Mouse (Mus musculus) forebrain, embryonic 13.5 days (tissue): Measurements from ENCODE around the gene Plekha1. TPM values are rescaled to one million over a fixed set of nuclear protein-coding genes. Genes with fewer than 3 reads are reported as not detected.

Experiments used
- ATAC-seq: fragments of 200-750 bp; cut with Nextera tagmentation; 2 replicates; pipeline ENCODE4 v1.8.0; 2017
- H3K27ac ChIP-seq: fragments of 300-500 bp; sonication (generic); 2 replicates; pipeline ENCODE4 v1.5.1; 2015; ENCODE audit warnings: inconsistent platforms, mild to moderate bottlenecking, moderate library complexity
- H3K27me3 ChIP-seq: fragments of 300-500 bp; sonication (generic); 2 replicates; pipeline ENCODE4 v1.6.1; 2015; ENCODE audit warnings: mild to moderate bottlenecking, inconsistent platforms
- H3K36me3 ChIP-seq: fragments of 300-500 bp; sonication (generic); 2 replicates; pipeline ENCODE4 v1.6.1; 2015; ENCODE audit warnings: mild to moderate bottlenecking, inconsistent platforms; ENCODE audit not compliant: poor library complexity, severe bottlenecking
- H3K4me1 ChIP-seq: fragments of 300-500 bp; sonication (generic); 2 replicates; pipeline ENCODE4 v1.6.1; 2015; ENCODE audit warnings: inconsistent platforms
- H3K4me2 ChIP-seq: fragments of 300-500 bp; sonication (generic); 2 replicates; pipeline ENCODE4 v1.6.1; 2015; ENCODE audit warnings: inconsistent platforms, mild to moderate bottlenecking, moderate library complexity
- H3K4me3 ChIP-seq: fragments of 300-500 bp; sonication (generic); 2 replicates; pipeline ENCODE4 v1.5.1; 2015; ENCODE audit warnings: mild to moderate bottlenecking, inconsistent platforms
- H3K9ac ChIP-seq: fragments of 300-500 bp; sonication (generic); 2 replicates; pipeline ENCODE4 v1.6.1; 2015; ENCODE audit warnings: mild to moderate bottlenecking, inconsistent platforms
- H3K9me3 ChIP-seq: fragments of 300-500 bp; sonication (generic); replicated peaks from 2 replicates; pipeline ENCODE4 v1.6.1; 2016; ENCODE audit warnings: inconsistent platforms
- WGBS: fragments of 180-500 bp; shearing (Covaris S2); methylation state at CpG from one replicate; pipeline ENCODE4 v1.1.7; 2015; 5-methylcytosine and 5-hydroxymethylcytosine counted together
- polyA plus RNA-seq: library from polyadenylated mRNA; unstranded; fragments of >200 nt; fragmentation: Nextera tagmentation; extraction: Ambion mirVana; gene quantifications from 2 replicates; pipeline ENCODE4 v1.2.1, GENCODE M21; 2015

Plekha1 gene
- polyA plus RNA-seq, result 36.6 and 37.8 TPM in 2 replicates

DNA sequence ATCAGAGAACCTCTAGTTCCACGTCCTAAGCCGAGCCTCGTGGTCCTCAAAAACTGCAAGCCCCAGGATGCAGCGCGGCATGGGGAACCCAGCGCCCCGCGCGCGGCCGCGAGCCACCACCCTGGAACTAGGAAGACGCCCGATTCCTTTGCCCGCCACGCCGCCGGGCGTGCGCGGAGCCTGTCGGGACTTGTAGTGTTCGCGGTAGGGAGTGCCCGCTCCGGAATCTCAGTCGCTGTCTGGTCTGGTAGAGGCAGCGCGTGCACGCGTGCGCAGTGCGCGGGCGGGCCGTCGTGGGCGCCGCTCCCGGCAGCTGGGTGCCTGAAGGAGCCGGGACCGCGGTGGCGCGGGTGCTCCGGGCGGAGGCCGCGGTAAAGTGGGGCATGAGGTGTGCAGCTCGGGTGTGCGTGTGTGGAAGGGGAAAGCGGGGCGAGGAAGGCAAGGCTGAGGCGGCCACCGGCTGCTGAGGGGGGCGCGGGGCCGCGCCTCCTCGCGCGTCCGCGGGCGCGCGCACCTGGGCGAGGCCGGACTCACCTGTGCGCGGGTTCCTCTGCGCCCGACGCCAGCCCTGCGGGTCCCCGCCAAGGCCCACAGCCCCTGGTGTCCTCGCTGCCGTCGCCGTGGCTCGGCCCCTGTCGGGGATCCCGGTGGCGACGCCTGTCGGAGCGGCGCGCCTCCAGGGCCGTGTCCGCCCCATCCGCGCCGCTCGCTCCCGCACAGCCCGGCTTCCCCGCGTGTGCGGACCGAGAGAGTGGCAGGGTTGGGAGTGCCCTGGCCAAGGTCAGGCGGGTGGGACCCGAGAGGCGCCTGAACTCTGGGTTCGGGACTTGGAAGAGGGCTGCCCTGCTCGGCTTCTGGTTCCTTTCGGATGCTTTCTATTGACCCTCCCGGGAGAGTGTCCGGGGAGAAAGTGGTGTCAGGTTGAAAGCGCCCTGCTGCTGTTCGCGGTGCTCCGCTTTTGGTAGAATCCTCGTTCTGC is at the start of gene Plekha1:
Gene Plekha1, plus strand, starts transcription at position 144 of the 979 bp plus-strand sequence.
- Histone ChIP-seq H3K4me1 (peaks cover 22% of the 10 kb centered on the region), H3K36me3 (no peaks in the 10 kb centered on the region), H3K27ac (peak within 1 kb of the TSS; percentile 63), H3K4me3 (peak within 1 kb of the TSS; percentile 80), H3K9me3 (no peaks in the 10 kb centered on the region), H3K4me2 (peak within 1 kb of the TSS; percentile 78), H3K9ac (peak within 1 kb of the TSS; percentile 81), H3K27me3 (peaks cover 7% of the 10 kb centered on the region)
- ATAC-seq, result peak; percentile 99
- WGBS, result under 1% methylated on average over 84 of the region's 114 CpGs

DNA sequence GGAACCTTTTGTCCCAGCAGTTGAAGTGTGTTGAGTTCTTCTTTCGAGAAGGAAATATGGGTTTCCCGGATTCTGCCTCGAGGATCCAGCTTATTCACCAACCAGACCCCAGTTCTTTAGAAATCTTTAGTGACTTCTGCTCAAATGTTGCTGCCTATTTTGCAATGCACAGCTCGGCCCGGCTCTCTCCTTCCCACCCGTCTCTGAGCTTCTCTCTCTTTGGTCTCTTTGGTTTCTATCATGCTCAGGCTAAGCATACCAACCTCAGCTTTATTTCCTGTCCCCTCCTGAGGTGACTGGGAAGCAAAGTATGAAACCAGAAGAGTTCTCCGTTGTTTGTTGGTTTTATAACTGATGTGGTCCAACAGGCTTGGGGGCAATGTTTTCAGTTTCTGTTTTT is 49.3 kb upstream of the Plekha1 start:
- Histone ChIP-seq H3K27me3 (no peaks in the 10 kb centered on the region), H3K27ac (no peak overlapping the region), H3K36me3 (no peaks in the 10 kb centered on the region), H3K4me1 (no peaks in the 10 kb centered on the region), H3K4me2 (no peak overlapping the region), H3K4me3 (no peak overlapping the region), H3K9ac (no peak overlapping the region), H3K9me3 (no peaks in the 10 kb centered on the region)
- WGBS, result 89% methylated on average over 7 of the region's 7 CpGs
- no peak for ATAC-seq

DNA sequence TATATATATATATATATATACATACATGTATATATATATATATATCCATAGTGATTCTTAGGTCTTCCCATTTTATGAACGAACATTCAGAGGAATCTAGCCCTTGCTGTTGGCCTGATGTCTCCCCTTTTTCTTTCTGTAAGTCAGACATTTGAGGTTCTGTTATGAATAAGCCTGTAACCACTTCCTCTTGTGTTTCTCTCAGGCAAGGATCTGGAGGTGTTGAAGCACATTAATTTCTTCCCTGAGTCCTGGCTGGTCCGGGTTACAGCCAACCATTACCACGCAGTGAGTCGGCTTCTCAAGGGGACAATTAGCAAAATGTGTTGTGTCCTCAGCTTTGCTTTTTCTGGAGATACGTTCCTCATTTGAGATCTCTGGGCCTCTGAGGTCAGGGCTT is 46.7 kb upstream of the Plekha1 start:
- H3K27me3 ChIP-seq, result no peaks in the 10 kb centered on the region
- no peaks in the 10 kb centered on the region for H3K4me1 ChIP-seq
- no peak for ATAC-seq
- H3K9ac ChIP-seq, result no peak overlapping the region
- WGBS, result 89% methylated on average over 5 of the region's 5 CpGs
- no peak overlapping the region for H3K4me3 ChIP-seq
- H3K27ac ChIP-seq, result no peak overlapping the region
- H3K36me3 ChIP-seq, result no peaks in the 10 kb centered on the region
- H3K9me3 ChIP-seq, result no peaks in the 10 kb centered on the region
- H3K4me2 ChIP-seq, result no peak overlapping the region

GRCm38 (mm10) chr7:130819624-130820023 is 45.9 kb upstream of the Plekha1 start:
- Histone ChIP-seq H3K27me3 (no peaks in the 10 kb centered on the region), H3K9ac (no peak overlapping the region), H3K9me3 (no peaks in the 10 kb centered on the region), H3K4me3 (no peak overlapping the region), H3K4me2 (no peak overlapping the region), H3K36me3 (no peaks in the 10 kb centered on the region), H3K4me1 (no peaks in the 10 kb centered on the region), H3K27ac (no peak overlapping the region)
- no peak for ATAC-seq
- WGBS, result 69% methylated on average over 10 of the region's 10 CpGs

DNA sequence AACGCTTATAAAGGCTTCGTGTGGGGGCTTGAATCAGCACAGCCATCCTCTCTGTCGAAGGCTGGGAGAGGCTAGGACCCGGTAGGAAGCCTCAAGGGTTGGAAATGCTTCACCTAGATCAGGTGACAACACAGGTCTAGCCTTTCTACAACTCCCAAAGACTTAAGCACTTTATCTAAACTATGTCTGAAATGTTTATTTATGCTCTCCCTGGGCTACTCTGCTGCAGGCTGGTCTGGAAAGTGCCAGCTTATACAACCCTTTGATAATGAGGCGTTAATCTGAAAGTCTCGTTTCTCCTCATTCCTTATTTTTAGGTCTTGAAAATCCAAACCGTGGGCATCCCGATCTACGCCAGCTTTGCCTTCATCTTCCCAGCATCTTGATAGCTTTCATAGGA is 41.6 kb upstream of the Plekha1 start:
- no peaks in the 10 kb centered on the region for H3K9me3 ChIP-seq
- no peak overlapping the region for H3K27ac ChIP-seq
- H3K4me2 ChIP-seq, result no peak overlapping the region
- no peaks in the 10 kb centered on the region for H3K4me1 ChIP-seq
- no peaks in the 10 kb centered on the region for H3K36me3 ChIP-seq
- no peak overlapping the region for H3K9ac ChIP-seq
- no peak overlapping the region for H3K4me3 ChIP-seq
- no peak for ATAC-seq
- WGBS, result 85% methylated on average over 9 of the region's 9 CpGs
- no peaks in the 10 kb centered on the region; the same call in 1 of the 2 replicates for H3K27me3 ChIP-seq

DNA sequence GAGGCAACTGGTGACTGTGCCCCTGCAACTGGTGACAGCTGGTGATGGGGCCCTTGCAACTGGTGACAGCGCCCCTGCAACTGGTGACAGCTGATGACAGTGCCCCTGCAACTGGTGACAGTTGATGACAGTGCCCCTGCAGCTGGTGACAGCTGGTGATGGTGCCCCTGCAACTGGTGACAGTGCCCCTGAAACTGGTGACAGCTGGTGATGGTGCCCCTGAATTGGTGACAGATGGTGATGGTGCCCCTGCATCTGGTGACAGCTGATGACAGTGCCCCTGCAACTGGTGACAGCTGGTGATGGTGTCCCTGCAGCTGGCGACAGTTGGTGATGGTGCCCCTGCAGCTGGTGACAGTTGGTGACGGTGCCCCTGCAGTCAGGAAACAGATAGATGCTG is 39.2 kb upstream of the Plekha1 start:
- no peaks in the 10 kb centered on the region for H3K4me1 ChIP-seq
- H3K27ac ChIP-seq, result no peak overlapping the region
- no peak for ATAC-seq
- H3K27me3 ChIP-seq, result no peaks in the 10 kb centered on the region; the same call in 1 of the 2 replicates
- no peaks in the 10 kb centered on the region for H3K9me3 ChIP-seq
- no peak overlapping the region for H3K4me3 ChIP-seq
- no peaks in the 10 kb centered on the region for H3K36me3 ChIP-seq
- no peak overlapping the region for H3K9ac ChIP-seq
- 82% methylated on average over 3 of the region's 3 CpGs for WGBS
- no peak overlapping the region for H3K4me2 ChIP-seq

- WGBS, result 65% methylated on average over 3 of the region's 3 CpGs
- no peak overlapping the region for H3K9ac ChIP-seq
- no peak overlapping the region for H3K4me2 ChIP-seq
- ATAC-seq, result no peak
- no peak overlapping the region for H3K27ac ChIP-seq
- H3K9me3 ChIP-seq, result no peaks in the 10 kb centered on the region
- H3K36me3 ChIP-seq, result no peaks in the 10 kb centered on the region
- H3K4me1 ChIP-seq, result no peaks in the 10 kb centered on the region
- no peak overlapping the region for H3K4me3 ChIP-seq
- H3K27me3 ChIP-seq, result peaks cover 3% of the 10 kb centered on the region
Observed at GRCm38 (mm10) chr7:130827431-130827830, 38.1 kb upstream of the Plekha1 start.

GRCm38 (mm10) chr7:130827844-130828403 is 37.6 kb upstream of the Plekha1 start:
- Histone ChIP-seq H3K4me3 (no peak overlapping the region), H3K9ac (no peak overlapping the region), H3K27me3 (peaks cover 8% of the 10 kb centered on the region), H3K4me1 (no peaks in the 10 kb centered on the region), H3K4me2 (no peak overlapping the region), H3K9me3 (no peaks in the 10 kb centered on the region), H3K27ac (no peak overlapping the region), H3K36me3 (no peaks in the 10 kb centered on the region)
- WGBS, result 90% methylated on average over 9 of the region's 9 CpGs
- no peak for ATAC-seq

DNA sequence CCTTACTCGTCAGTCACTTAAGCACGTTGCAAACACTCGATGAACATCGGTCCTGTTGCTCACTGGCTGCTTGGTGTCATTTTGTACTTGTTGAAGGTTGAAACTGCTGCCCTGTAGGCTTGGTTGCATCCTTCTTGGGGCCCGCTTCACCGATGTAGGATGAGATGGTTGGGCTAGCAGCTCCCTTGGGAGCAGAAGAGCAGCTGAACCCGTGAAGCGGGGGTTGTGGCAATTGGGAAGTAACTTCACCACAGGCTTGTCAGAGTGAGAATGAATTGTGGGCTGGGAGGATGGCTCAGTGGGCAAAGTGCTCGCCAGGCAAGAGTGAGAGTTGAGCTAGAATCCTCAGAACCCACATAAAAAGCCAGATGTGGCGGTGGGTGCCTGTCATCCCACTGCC is 37.1 kb upstream of the Plekha1 start:
- H3K9ac ChIP-seq, result no peak overlapping the region
- H3K27me3 ChIP-seq, result peaks cover 13% of the 10 kb centered on the region
- no peaks in the 10 kb centered on the region for H3K9me3 ChIP-seq
- H3K4me2 ChIP-seq, result no peak overlapping the region
- WGBS, result 85% methylated on average over 10 of the region's 10 CpGs
- no peak overlapping the region for H3K4me3 ChIP-seq
- ATAC-seq, result no peak
- no peaks in the 10 kb centered on the region for H3K4me1 ChIP-seq
- no peaks in the 10 kb centered on the region for H3K36me3 ChIP-seq
- H3K27ac ChIP-seq, result no peak overlapping the region

DNA sequence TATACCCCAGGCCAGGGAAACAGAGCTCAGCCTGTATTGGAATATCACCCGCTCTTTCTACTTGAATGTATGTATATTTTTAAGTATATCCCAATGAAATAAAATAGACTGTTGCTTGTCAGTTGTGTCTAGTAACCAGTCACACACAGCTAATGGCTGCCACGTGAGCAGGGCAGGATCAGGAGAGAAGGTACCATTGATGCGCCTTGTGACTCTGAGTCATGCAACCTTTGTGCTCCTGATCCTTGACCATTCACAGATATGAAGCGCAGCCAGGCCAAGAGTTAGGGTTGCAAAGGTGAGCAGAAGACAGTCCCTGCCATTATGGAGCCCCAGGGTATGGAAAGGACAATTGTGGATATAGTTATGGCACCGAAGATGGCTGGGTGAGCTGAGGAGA is 34.0 kb upstream of the Plekha1 start:
- Histone ChIP-seq H3K27me3 (peaks cover 40% of the 10 kb centered on the region), H3K4me2 (no peak overlapping the region)

DNA sequence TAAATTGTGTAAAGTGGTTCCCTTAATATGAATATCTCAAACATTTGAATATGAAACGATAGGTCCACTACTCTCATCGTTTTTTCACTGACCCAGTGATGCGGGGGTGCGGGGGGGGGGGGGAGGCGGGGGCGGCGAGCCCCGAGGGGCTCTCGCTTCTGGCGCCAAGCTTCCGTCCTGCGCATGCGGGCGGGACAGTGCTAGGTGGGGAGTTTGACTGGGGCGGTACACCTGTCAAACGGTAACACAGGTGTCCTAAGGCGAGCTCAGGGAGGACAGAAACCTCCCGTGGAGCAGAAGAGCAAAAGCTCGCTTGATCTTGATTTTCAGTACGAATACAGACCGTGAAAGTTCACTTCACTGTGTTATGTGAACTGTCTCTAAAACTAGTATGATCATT is 31.3 kb upstream of the Plekha1 start:
- Histone ChIP-seq H3K36me3 (no peaks in the 10 kb centered on the region), H3K4me3 (no peak overlapping the region), H3K4me1 (peaks cover 33% of the 10 kb centered on the region), H3K9ac (no peak overlapping the region), H3K4me2 (no peak overlapping the region), H3K9me3 (no peaks in the 10 kb centered on the region), H3K27me3 (peaks cover 54% of the 10 kb centered on the region), H3K27ac (no peak overlapping the region)
- 8% methylated on average over 18 of the region's 21 CpGs for WGBS
- peak; percentile 95 for ATAC-seq

More for the DNA sequence above, 34.0 kb upstream of the Plekha1 start:
- Histone ChIP-seq H3K9ac (no peak overlapping the region), H3K36me3 (no peaks in the 10 kb centered on the region), H3K4me3 (no peak overlapping the region), H3K27ac (no peak overlapping the region), H3K4me1 (peaks cover 15% of the 10 kb centered on the region), H3K9me3 (no peaks in the 10 kb centered on the region)
- 87% methylated on average over 5 of the region's 5 CpGs for WGBS
- no peak for ATAC-seq
